Mouse (Mus musculus): ENCODE results near the gene 4930435E12Rik.
A peak's percentile ranks its signal among the peaks of the same experiment; 100 is the strongest.
"Not testable (repeated sequence)": the region's sequence is repeated elsewhere in the genome, so short reads cannot be mapped to it uniquely, and the experiment has no call there.

4930435E12Rik gene

DNA sequence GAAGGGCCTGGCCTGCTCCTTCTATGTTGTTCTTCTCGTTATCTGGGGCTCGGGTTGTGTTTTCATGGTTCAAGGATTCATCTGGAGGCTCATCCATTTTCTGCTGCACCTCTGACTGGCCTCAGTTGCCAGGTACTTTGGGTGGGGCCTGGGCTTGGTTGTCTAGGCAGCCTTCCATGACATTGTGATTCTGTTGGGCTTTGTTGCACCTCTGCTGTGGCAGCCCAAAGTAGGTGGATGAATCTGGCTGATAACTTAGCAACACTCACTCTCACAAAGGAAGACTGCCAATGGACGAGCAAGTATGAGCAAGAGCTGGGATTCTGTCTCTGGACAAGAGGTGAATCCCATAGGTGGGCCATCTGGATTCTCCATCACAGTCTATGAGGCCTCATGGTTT, at the start of gene 4930435E12Rik:
4930435E12Rik (minus strand) TSS at position 101 of the 400 bp plus-strand sequence.
- no peak for DNase-seq (ENCODE audit: low spot score in 2 of 2)

GRCm38 (mm10) chr16:38874481-38874880, 45.9 kb upstream of the 4930435E12Rik start:
- DNase-seq (ENCODE audit: low spot score in 2 of 2), result peak; percentile 42 to 58

DNA sequence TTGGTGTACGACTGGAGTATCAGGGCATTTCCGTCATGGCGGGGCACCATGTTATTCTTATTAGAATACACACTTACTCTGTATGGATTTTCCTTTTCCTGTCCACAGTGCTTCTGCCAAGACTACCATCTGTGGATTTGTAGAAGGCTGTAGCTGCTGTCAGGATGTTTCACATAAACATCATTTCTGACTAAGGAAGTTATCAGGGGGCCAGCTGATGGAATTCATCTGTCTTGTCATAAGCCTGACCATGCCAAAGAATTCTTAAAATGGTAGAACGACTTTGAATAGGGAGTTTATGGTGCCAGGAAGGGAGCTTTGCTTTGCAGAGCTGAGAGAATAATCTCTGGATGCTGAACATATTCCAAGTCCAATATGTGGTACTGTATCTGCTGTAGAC, 44.7 kb upstream of the 4930435E12Rik start:
- DNase-seq (ENCODE audit: low spot score in 2 of 2), result peak in 1 of 2 experiments; percentile 37

- DNase-seq (ENCODE audit: low spot score in 2 of 2), result no peak
These were observed 35.8 kb upstream of the 4930435E12Rik start for GRCm38 (mm10) chr16:38864358-38864757.

GRCm38 (mm10) chr16:38860548-38860947, 32.0 kb upstream of the 4930435E12Rik start:
- DNase-seq (ENCODE audit: low spot score in 2 of 2), result no peak

- no peak for DNase-seq (ENCODE audit: low spot score in 2 of 2)
These were observed 29.7 kb upstream of the 4930435E12Rik start for GRCm38 (mm10) chr16:38858120-38858749.

GRCm38 (mm10) chr16:38812521-38812920, 16.0 kb downstream of the 4930435E12Rik start:
- peak; percentile 80 to 86 for DNase-seq (ENCODE audit: low spot score in 2 of 2)

GRCm38 (mm10) chr16:38810196-38810595, 18.4 kb downstream of the 4930435E12Rik start:
- DNase-seq (ENCODE audit: low spot score in 2 of 2), result no peak

GRCm38 (mm10) chr16:38807796-38808195, 20.8 kb downstream of the 4930435E12Rik start:
- not testable (repeated sequence) for DNase-seq (ENCODE audit: low spot score in 2 of 2)

GRCm38 (mm10) chr16:38800091-38800490, 28.5 kb downstream of the 4930435E12Rik start, which contains the start of gene Upk1b:
Gene Upk1b (minus strand): TSS chr16:38800328.
- DNase-seq (ENCODE audit: low spot score in 2 of 2), result no peak

DNA sequence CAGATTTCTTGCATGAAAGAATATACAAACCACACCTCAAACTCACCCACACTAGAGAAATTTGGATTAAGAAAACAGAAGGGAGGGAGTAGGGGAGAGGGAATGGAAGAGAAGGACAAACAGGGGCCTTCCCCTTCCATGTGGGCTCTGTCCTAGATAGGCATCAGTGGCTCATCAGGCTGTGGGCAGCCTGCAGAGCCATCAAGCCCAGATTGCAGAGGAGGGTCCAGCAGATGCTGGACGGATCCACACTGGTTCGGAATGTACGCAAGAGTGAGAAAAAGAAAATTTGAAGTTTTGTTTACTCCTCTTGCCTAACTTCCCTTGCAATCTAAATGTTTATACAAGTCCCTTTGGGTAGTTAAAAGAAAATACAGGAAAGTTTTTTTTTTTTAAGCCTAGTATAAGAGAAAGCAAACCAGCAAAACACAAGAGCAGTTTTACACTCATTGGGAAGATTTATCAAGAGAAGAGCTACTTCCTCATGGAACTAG, 29.5 kb downstream of the 4930435E12Rik start:
- DNase-seq (ENCODE audit: low spot score in 2 of 2), result no peak

- no peak for DNase-seq (ENCODE audit: low spot score in 2 of 2)
These were observed 35.4 kb downstream of the 4930435E12Rik start for GRCm38 (mm10) chr16:38793120-38793519.

DNA sequence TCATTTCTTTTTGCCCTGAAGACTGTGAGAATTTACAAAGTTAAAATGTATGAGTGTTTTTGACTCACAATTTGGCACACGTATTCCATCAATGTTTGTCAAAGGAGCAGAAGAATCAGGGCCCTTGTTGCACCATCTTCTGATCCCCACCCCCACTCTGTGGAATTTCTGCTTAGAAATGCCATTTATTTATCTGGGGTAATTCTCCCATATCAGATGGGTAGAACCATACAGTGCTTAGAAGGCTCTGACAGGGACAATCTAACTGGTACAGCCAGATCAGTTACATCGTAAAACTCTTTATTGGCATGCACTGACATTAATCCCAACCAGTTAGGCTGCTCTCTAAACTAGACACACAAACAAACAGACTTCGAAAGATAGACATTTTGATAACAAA, 38.6 kb downstream of the 4930435E12Rik start:
- no peak for DNase-seq (ENCODE audit: low spot score in 2 of 2)

DNA sequence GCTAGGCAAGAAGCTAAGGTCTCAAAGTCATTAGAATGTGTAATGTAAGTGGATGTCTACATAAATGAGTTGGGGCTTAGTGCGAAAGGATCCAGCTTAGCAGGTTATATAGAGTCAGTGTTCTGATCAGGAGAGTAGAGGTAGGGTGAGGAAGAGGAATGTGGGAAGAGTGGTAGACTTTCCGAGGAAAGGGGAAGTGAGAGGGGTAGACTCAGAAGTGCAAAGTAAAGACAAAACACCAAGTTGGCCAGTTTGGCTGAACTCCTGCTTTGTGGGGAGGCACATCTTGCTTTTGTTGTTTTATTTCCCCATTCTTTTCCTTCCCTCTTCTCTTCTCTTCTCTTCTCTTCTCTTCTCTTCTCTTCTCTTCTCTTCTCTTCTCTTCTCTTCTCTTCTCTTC, 39.5 kb downstream of the 4930435E12Rik start:
- no peak for DNase-seq (ENCODE audit: low spot score in 2 of 2)

- no peak for DNase-seq (ENCODE audit: low spot score in 2 of 2)
These were observed 43.2 kb downstream of the 4930435E12Rik start for GRCm38 (mm10) chr16:38785301-38785700.

- no peak for DNase-seq (ENCODE audit: low spot score in 2 of 2)
These were observed 46.0 kb downstream of the 4930435E12Rik start for GRCm38 (mm10) chr16:38782524-38783067.

DNA sequence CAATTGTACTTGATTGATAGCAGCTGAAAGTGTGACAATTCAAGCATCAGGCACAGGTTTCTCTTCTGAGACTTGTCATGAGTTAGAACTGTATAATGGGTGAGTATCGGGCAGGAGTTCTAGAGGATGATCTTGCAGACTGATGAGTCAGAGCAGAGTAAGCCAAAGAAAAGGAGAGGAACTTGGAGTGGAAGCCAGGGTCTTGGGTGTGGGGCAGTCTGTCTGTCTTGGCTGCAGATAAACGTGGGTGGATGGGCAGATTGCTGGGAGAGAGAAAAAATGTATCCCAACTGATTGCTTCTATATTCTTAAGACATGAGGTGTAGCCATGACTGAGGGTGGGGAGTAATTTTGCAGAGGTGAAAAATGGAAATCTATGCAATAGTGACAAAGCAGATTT, 46.6 kb downstream of the 4930435E12Rik start:
- no peak for DNase-seq (ENCODE audit: low spot score in 2 of 2)

GRCm38 (mm10) chr16:38780960-38781572, 47.5 kb downstream of the 4930435E12Rik start:
- DNase-seq (ENCODE audit: low spot score in 2 of 2), result no peak

- no peak for DNase-seq (ENCODE audit: low spot score in 2 of 2)
These were observed 52.2 kb downstream of the 4930435E12Rik start for GRCm38 (mm10) chr16:38776342-38776741.

DNA sequence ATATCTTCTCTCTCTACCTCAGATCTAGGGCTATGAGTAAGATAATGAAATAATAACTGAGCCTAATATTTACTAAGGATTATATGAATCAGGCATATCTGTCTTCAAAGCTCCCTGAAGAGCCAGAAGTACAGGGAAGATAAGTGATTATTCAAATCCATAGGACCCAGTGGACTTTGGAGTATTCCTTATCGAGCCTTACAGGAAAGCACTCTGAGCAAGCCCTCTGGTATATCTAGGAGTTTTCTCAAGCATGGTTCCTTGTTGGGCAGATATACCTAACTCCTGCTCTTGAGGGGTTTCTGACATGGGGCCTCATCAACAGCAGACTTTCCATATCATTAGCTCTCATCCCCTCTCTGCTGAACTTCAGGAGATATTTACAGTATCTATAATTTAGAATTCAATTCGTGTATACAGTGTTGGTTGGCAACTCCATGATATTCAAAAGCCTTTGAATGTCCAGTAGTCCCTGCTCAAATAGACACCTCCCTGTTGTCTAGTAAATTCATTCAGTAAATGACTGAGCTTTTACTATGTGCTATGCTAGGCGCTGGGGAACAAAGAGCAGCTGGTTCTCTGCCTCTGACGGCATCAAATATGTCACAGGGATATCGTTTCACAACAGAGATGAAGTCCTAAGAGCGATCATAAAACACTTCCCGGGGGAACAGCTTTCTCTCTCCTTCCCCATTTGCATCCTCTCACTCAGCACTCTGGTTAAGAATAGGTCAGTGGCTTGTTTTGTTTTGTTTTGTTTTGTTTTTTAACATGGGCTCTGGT, 53.4 kb downstream of the 4930435E12Rik start:
- DNase-seq (ENCODE audit: low spot score in 2 of 2), result no peak

GRCm38 (mm10) chr16:38772906-38773496, 55.5 kb downstream of the 4930435E12Rik start:
- no peak for DNase-seq (ENCODE audit: low spot score in 2 of 2)

DNA sequence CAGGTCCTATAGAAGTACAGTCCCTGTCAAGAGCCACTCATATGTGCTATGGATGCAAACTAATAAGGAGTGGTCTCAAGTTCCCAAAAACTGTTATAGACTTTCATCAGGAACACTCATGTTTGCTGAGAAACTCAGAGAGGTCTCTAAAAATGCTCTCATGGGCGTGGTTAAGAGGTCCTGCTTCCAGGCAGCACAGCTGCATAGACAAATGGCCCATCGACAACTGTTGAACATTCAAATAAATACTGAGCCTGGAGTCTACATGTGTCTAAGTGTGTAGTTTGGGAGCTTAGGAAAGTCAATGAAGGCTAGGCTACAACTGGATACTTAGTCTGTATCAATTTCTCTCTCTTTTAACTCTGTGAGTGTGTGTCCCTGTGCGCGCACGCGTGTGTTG, 57.4 kb downstream of the 4930435E12Rik start:
- no peak for DNase-seq (ENCODE audit: low spot score in 2 of 2)
